Mouse (Mus musculus) hindbrain, embryonic 16.5 days (tissue): ENCODE results near the gene Mlxipl. TPM values are rescaled to one million over a fixed set of nuclear protein-coding genes. Genes with fewer than 3 reads are reported as not detected.

Experiments used
- ATAC-seq: fragments of 200-750 bp; cut with Nextera tagmentation; 2 replicates; pipeline ENCODE4 v1.8.0; 2017; ENCODE audit warnings: moderate TSS enrichment, moderate library complexity
- H3K27ac ChIP-seq: fragments of 300-500 bp; sonication (generic); 2 replicates; pipeline ENCODE4 v1.5.1; 2014; ENCODE audit warnings: low read depth, mild to moderate bottlenecking, control low read depth, low read length, moderate library complexity
- H3K27me3 ChIP-seq: fragments of 300-500 bp; sonication (generic); replicated peaks from 2 replicates; pipeline ENCODE4 v1.6.1; 2014; ENCODE audit warnings: low read length; ENCODE audit not compliant: control insufficient read depth, insufficient read depth
- H3K36me3 ChIP-seq: fragments of 300-500 bp; sonication (generic); 2 replicates; pipeline ENCODE4 v1.6.1; 2014; ENCODE audit warnings: mild to moderate bottlenecking, low read length, moderate library complexity, mixed read lengths; ENCODE audit not compliant: control insufficient read depth, insufficient read depth
- H3K4me1 ChIP-seq: fragments of 300-500 bp; sonication (generic); 2 replicates; pipeline ENCODE4 v1.6.1; 2014; ENCODE audit warnings: low read depth, low read length; ENCODE audit not compliant: control insufficient read depth, insufficient read depth
- H3K4me2 ChIP-seq: fragments of 300-500 bp; sonication (generic); 2 replicates; pipeline ENCODE4 v1.6.1; 2014; ENCODE audit warnings: mild to moderate bottlenecking, low read length, control low read depth, moderate library complexity
- H3K4me3 ChIP-seq: fragments of 300-500 bp; sonication (generic); 2 replicates; pipeline ENCODE4 v1.5.1; 2014; ENCODE audit warnings: mild to moderate bottlenecking, low read length, control low read depth, moderate library complexity
- H3K9ac ChIP-seq: fragments of 300-500 bp; sonication (generic); 2 replicates; pipeline ENCODE4 v1.6.1; 2014; ENCODE audit warnings: low read depth, mild to moderate bottlenecking, control low read depth, low read length, moderate library complexity
- H3K9me3 ChIP-seq: fragments of 300-500 bp; sonication (generic); 2 replicates; pipeline ENCODE4 v1.6.1; 2014; ENCODE audit warnings: mild to moderate bottlenecking, low read length, moderate library complexity; ENCODE audit not compliant: control insufficient read depth
- WGBS: fragments of 180-500 bp; shearing (Covaris S2); extraction: QIAGEN DNeasy Blood & Tissue Kit; methylation state at CpG from one replicate; pipeline ENCODE4 v1.1.7; 2014; 5-methylcytosine and 5-hydroxymethylcytosine counted together
- polyA plus RNA-seq: library from polyadenylated mRNA; unstranded; fragments of >200 nt; fragmentation: Nextera tagmentation; extraction: Ambion mirVana; gene quantifications from 2 replicates; pipeline ENCODE4 v1.2.1, GENCODE M21; 2015

The Mlxipl gene
- polyA plus RNA-seq, 1 experiment from 2014 or later = 0.84 TPM

GRCm38 (mm10) chr5:135106758-135107256, 17.1 kb downstream of the Mlxipl start:
- Histone ChIP-seq H3K4me3 (peak overlapping the region; percentile 55), H3K4me1 (peaks cover 11% of the 10 kb centered on the region), H3K9ac (peak overlapping the region; percentile 58), H3K27me3 (peaks cover 43% of the 10 kb centered on the region), H3K36me3 (no peaks in the 10 kb centered on the region), H3K9me3 (no peaks in the 10 kb centered on the region), H3K4me2 (peak overlapping the region; percentile 93), H3K27ac (no peak overlapping the region)
- WGBS = 0% methylated on average over 42 of the region's 48 CpGs
- peak; percentile 90 for ATAC-seq

- Histone ChIP-seq H3K27me3 (peaks cover 43% of the 10 kb centered on the region), H3K4me2 (peak overlapping the region; percentile 93), H3K27ac (no peak overlapping the region), H3K9me3 (no peaks in the 10 kb centered on the region), H3K9ac (no peak overlapping the region), H3K4me3 (peak overlapping the region; percentile 55), H3K4me1 (peaks cover 11% of the 10 kb centered on the region), H3K36me3 (no peaks in the 10 kb centered on the region)
- 9% methylated on average over 40 of the region's 40 CpGs for WGBS
- 0 out of 2 replicates have a peak, but pooled peaks have one; percentile 40 for ATAC-seq
These were observed 18.1 kb downstream of the Mlxipl start for GRCm38 (mm10) chr5:135107521-135108501.

- H3K9me3 ChIP-seq = no peaks in the 10 kb centered on the region
- H3K4me3 ChIP-seq = no peak overlapping the region
- no peaks in the 10 kb centered on the region for H3K36me3 ChIP-seq
- peaks cover 41% of the 10 kb centered on the region for H3K27me3 ChIP-seq
- H3K4me2 ChIP-seq = no peak overlapping the region
- H3K9ac ChIP-seq = no peak overlapping the region
- peaks cover 11% of the 10 kb centered on the region for H3K4me1 ChIP-seq
- 63% methylated on average over 6 of the region's 6 CpGs for WGBS
- H3K27ac ChIP-seq = no peak overlapping the region
- ATAC-seq = no peak
These were observed 19.3 kb downstream of the Mlxipl start for GRCm38 (mm10) chr5:135109017-135109416.

GRCm38 (mm10) chr5:135109426-135109825, 19.7 kb downstream of the Mlxipl start:
- WGBS = 92% methylated on average over 3 of the region's 3 CpGs
- Histone ChIP-seq H3K27ac (no peak overlapping the region), H3K4me3 (no peak overlapping the region), H3K9me3 (no peaks in the 10 kb centered on the region), H3K4me1 (peaks cover 11% of the 10 kb centered on the region), H3K36me3 (no peaks in the 10 kb centered on the region), H3K9ac (no peak overlapping the region), H3K27me3 (peaks cover 41% of the 10 kb centered on the region), H3K4me2 (no peak overlapping the region)
- no peak for ATAC-seq

- Histone ChIP-seq H3K4me3 (no peak overlapping the region), H3K9ac (no peak overlapping the region), H3K9me3 (no peaks in the 10 kb centered on the region), H3K4me1 (peaks cover 11% of the 10 kb centered on the region), H3K27me3 (peaks cover 36% of the 10 kb centered on the region), H3K27ac (no peak overlapping the region), H3K4me2 (no peak overlapping the region), H3K36me3 (no peaks in the 10 kb centered on the region)
- 63% methylated on average over 6 of the region's 6 CpGs for WGBS
- no peak for ATAC-seq
These were observed 20.3 kb downstream of the Mlxipl start for GRCm38 (mm10) chr5:135109976-135110375.

- no peak overlapping the region for H3K9ac ChIP-seq
- 82% methylated on average over 12 of the region's 12 CpGs for WGBS
- H3K9me3 ChIP-seq = no peaks in the 10 kb centered on the region
- H3K27me3 ChIP-seq = peaks cover 9% of the 10 kb centered on the region
- no peaks in the 10 kb centered on the region for H3K36me3 ChIP-seq
- H3K27ac ChIP-seq = no peak overlapping the region
- H3K4me2 ChIP-seq = no peak overlapping the region
- H3K4me3 ChIP-seq = no peak overlapping the region
- no peak for ATAC-seq
- peaks cover 2% of the 10 kb centered on the region; the same call in 1 of the 2 replicates for H3K4me1 ChIP-seq
These were observed 24.1 kb downstream of the Mlxipl start for GRCm38 (mm10) chr5:135113782-135114181.

- Histone ChIP-seq H3K27me3 (no peaks in the 10 kb centered on the region), H3K9me3 (no peaks in the 10 kb centered on the region), H3K4me3 (no peak overlapping the region), H3K9ac (no peak overlapping the region), H3K27ac (no peak overlapping the region), H3K36me3 (no peaks in the 10 kb centered on the region), H3K4me2 (no peak overlapping the region), H3K4me1 (peaks cover 2% of the 10 kb centered on the region; the same call in 1 of the 2 replicates)
- WGBS = 88% methylated on average over 8 of the region's 8 CpGs
- ATAC-seq = no peak
These were observed 25.6 kb downstream of the Mlxipl start for GRCm38 (mm10) chr5:135115241-135115640.

- Histone ChIP-seq H3K4me3 (no peak overlapping the region), H3K9me3 (no peaks in the 10 kb centered on the region), H3K4me2 (no peak overlapping the region), H3K4me1 (peaks cover 2% of the 10 kb centered on the region; the same call in 1 of the 2 replicates), H3K36me3 (no peaks in the 10 kb centered on the region), H3K9ac (no peak overlapping the region), H3K27me3 (peaks cover 3% of the 10 kb centered on the region; the same call in 1 of the 2 replicates), H3K27ac (no peak overlapping the region)
- ATAC-seq = no peak
- WGBS = 36% methylated on average over 6 of the region's 6 CpGs
These were observed 28.9 kb downstream of the Mlxipl start for GRCm38 (mm10) chr5:135118589-135119081.

GRCm38 (mm10) chr5:135120753-135121152, 31.1 kb downstream of the Mlxipl start:
- WGBS = 63% methylated on average over 4 of the region's 4 CpGs

More at GRCm38 (mm10) chr5:135120753-135121152, 31.1 kb downstream of the Mlxipl start:
- Histone ChIP-seq H3K9ac (no peak overlapping the region), H3K4me3 (no peak overlapping the region), H3K27ac (no peak overlapping the region), H3K27me3 (peaks cover 3% of the 10 kb centered on the region; the same call in 1 of the 2 replicates), H3K4me2 (no peak overlapping the region), H3K4me1 (peaks cover 2% of the 10 kb centered on the region; the same call in 1 of the 2 replicates), H3K9me3 (no peaks in the 10 kb centered on the region), H3K36me3 (no peaks in the 10 kb centered on the region)
- ATAC-seq = no peak
